Mouse (Mus musculus) forebrain, embryonic 12.5 days (tissue): Measurements from ENCODE around the gene Reps2. TPM values are rescaled to one million over a fixed set of nuclear protein-coding genes. Genes with fewer than 3 reads are reported as not detected.
A peak's percentile ranks its signal among the peaks of the same experiment; 100 is the strongest.

Experiments used
- ATAC-seq: fragments of 200-750 bp; cut with Nextera tagmentation; 2 replicates; pipeline ENCODE4 v1.8.0; 2017; ENCODE audit warnings: moderate TSS enrichment; ENCODE audit not compliant: low FRiP score
- H3K27ac ChIP-seq: fragments of 300-500 bp; sonication (generic); 2 replicates; pipeline ENCODE4 v1.5.1; 2016; ENCODE audit warnings: mild to moderate bottlenecking
- H3K27me3 ChIP-seq: fragments of 300-500 bp; sonication (generic); 2 replicates; pipeline ENCODE4 v1.6.1; 2016; ENCODE audit warnings: mild to moderate bottlenecking
- H3K36me3 ChIP-seq: fragments of 300-500 bp; sonication (generic); replicated peaks from 2 replicates; pipeline ENCODE4 v1.6.1; 2016; ENCODE audit warnings: mild to moderate bottlenecking
- H3K4me1 ChIP-seq: fragments of 300-500 bp; sonication (generic); 2 replicates; pipeline ENCODE4 v1.6.1; 2016
- H3K4me2 ChIP-seq: fragments of 300-500 bp; sonication (generic); 2 replicates; pipeline ENCODE4 v1.6.1; 2016; ENCODE audit warnings: mild to moderate bottlenecking, moderate library complexity
- H3K4me3 ChIP-seq: fragments of 300-500 bp; sonication (generic); replicated peaks from 2 replicates; pipeline ENCODE4 v1.5.1; 2016; ENCODE audit warnings: mild to moderate bottlenecking
- H3K9ac ChIP-seq: fragments of 300-500 bp; sonication (generic); 2 replicates; pipeline ENCODE4 v1.6.1; 2016; ENCODE audit warnings: mild to moderate bottlenecking
- H3K9me3 ChIP-seq: fragments of 300-500 bp; sonication (generic); 2 replicates; pipeline ENCODE4 v1.6.1; 2016
- WGBS: fragments of 180-500 bp; shearing (Covaris S2); methylation state at CpG from one replicate; pipeline ENCODE4 v1.1.7; 2016; 5-methylcytosine and 5-hydroxymethylcytosine counted together
- polyA plus RNA-seq: library from polyadenylated mRNA; unstranded; fragments of >200 nt; fragmentation: Nextera tagmentation; extraction: Ambion mirVana; gene quantifications from 2 replicates; pipeline ENCODE4 v1.2.1, GENCODE M21; 2016

Reps2 gene
- polyA plus RNA-seq, 1 experiment from 2014 or later, result 1.5 TPM

GRCm38 (mm10) chrX:162453821-162454402 lies 189.5 kb downstream of the Reps2 start:
- Histone ChIP-seq H3K9me3 (no peaks in the 10 kb centered on the region), H3K4me1 (no peaks in the 10 kb centered on the region), H3K9ac (no peak overlapping the region), H3K36me3 (no peaks in the 10 kb centered on the region), H3K27me3 (peaks cover 25% of the 10 kb centered on the region), H3K27ac (no peak overlapping the region), H3K4me3 (no peak overlapping the region), H3K4me2 (no peak overlapping the region)
- no peak for ATAC-seq
- WGBS, result 67% methylated on average over 7 of the region's 7 CpGs

DNA sequence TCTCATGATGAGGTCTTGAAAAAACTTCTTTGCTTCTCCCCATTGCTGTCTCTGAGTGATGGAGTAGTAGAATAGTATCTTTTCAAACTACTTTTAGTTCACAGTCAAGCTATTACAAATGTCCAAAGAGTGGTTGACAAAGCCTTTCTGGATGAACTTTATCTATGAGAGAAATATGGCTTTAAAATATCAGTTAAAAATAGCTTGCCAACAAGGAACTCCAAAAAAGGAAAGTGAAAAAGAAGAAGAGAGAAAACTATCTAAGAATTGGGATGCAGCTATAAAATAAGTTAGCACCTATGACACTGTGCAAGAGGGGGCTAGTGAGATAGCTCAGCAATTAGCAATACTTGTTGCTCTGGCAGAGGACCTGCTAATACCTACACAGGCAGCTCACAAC lies 190.8 kb downstream of the Reps2 start:
- Histone ChIP-seq H3K27ac (no peak overlapping the region), H3K36me3 (no peaks in the 10 kb centered on the region), H3K4me2 (no peak overlapping the region), H3K4me3 (no peak overlapping the region), H3K9ac (no peak overlapping the region), H3K4me1 (no peaks in the 10 kb centered on the region), H3K9me3 (no peaks in the 10 kb centered on the region), H3K27me3 (peaks cover 22% of the 10 kb centered on the region)
- ATAC-seq, result no peak

DNA sequence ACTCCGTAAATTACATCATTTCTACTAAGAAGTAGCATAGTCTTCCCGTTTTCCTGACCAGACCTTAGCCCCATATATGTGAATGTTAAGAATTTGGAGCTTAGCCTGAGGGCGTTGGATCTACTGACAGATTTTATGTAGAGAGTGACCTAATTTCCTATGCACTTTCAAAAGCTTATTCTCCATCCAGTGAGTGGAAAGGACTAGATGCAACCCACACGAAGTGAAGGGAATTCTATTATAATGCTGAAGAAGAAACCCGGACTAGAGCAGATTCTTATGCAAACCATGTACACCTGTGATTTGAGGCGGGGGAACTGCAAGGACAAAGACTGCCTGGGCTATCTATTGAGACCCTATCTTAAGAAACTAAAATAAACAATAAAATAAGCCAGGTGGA lies 195.5 kb downstream of the Reps2 start:
- H3K27ac ChIP-seq, result no peak overlapping the region
- H3K9me3 ChIP-seq, result no peaks in the 10 kb centered on the region
- H3K9ac ChIP-seq, result no peak overlapping the region
- H3K36me3 ChIP-seq, result no peaks in the 10 kb centered on the region
- peaks cover 44% of the 10 kb centered on the region for H3K27me3 ChIP-seq
- WGBS, result 72% methylated on average over 6 of the region's 6 CpGs
- no peaks in the 10 kb centered on the region for H3K4me1 ChIP-seq
- no peak overlapping the region for H3K4me2 ChIP-seq
- no peak for ATAC-seq
- no peak overlapping the region for H3K4me3 ChIP-seq

GRCm38 (mm10) chrX:162446678-162447318 lies 196.7 kb downstream of the Reps2 start:
- H3K36me3 ChIP-seq, result no peaks in the 10 kb centered on the region
- H3K9ac ChIP-seq, result no peak overlapping the region
- no peak overlapping the region for H3K27ac ChIP-seq
- H3K9me3 ChIP-seq, result no peaks in the 10 kb centered on the region
- H3K27me3 ChIP-seq, result peaks cover 47% of the 10 kb centered on the region
- ATAC-seq, result no peak
- no peaks in the 10 kb centered on the region for H3K4me1 ChIP-seq
- H3K4me3 ChIP-seq, result no peak overlapping the region
- 89% methylated on average over 2 of the region's 2 CpGs for WGBS
- no peak overlapping the region for H3K4me2 ChIP-seq

- no peak overlapping the region for H3K27ac ChIP-seq
- H3K27me3 ChIP-seq, result peaks cover 52% of the 10 kb centered on the region
- no peaks in the 10 kb centered on the region for H3K36me3 ChIP-seq
- no peak overlapping the region for H3K9ac ChIP-seq
- H3K4me2 ChIP-seq, result no peak overlapping the region
- no peaks in the 10 kb centered on the region for H3K9me3 ChIP-seq
- H3K4me3 ChIP-seq, result no peak overlapping the region
- ATAC-seq, result no peak
- H3K4me1 ChIP-seq, result no peaks in the 10 kb centered on the region
- WGBS, result 87% methylated on average over 1 of the region's 1 CpGs
Measured at GRCm38 (mm10) chrX:162443387-162443786, 200.1 kb downstream of the Reps2 start.

- 22% methylated on average over 1 of the region's 1 CpGs for WGBS
- Histone ChIP-seq H3K27ac (no peak overlapping the region), H3K27me3 (peaks cover 57% of the 10 kb centered on the region), H3K4me2 (no peak overlapping the region), H3K36me3 (no peaks in the 10 kb centered on the region), H3K9ac (no peak overlapping the region), H3K9me3 (no peaks in the 10 kb centered on the region), H3K4me1 (no peaks in the 10 kb centered on the region), H3K4me3 (no peak overlapping the region)
- no peak for ATAC-seq
Measured at GRCm38 (mm10) chrX:162442970-162443369, 200.5 kb downstream of the Reps2 start.

GRCm38 (mm10) chrX:162432776-162433543 lies 210.5 kb downstream of the Reps2 start:
- Histone ChIP-seq H3K4me3 (no peak overlapping the region), H3K27me3 (peaks cover 9% of the 10 kb centered on the region), H3K4me1 (no peaks in the 10 kb centered on the region), H3K9me3 (no peaks in the 10 kb centered on the region), H3K9ac (no peak overlapping the region), H3K36me3 (no peaks in the 10 kb centered on the region), H3K27ac (no peak overlapping the region), H3K4me2 (no peak overlapping the region)
- ATAC-seq, result no peak
- 85% methylated on average over 5 of the region's 5 CpGs for WGBS

GRCm38 (mm10) chrX:162427698-162428097 lies 215.8 kb downstream of the Reps2 start:
- Histone ChIP-seq H3K4me2 (no peak overlapping the region), H3K9ac (no peak overlapping the region), H3K4me1 (no peaks in the 10 kb centered on the region), H3K27me3 (no peaks in the 10 kb centered on the region; the same call in 1 of the 2 replicates), H3K9me3 (no peaks in the 10 kb centered on the region), H3K36me3 (no peaks in the 10 kb centered on the region), H3K27ac (no peak overlapping the region), H3K4me3 (no peak overlapping the region)
- WGBS, result 95% methylated on average over 2 of the region's 3 CpGs
- no peak for ATAC-seq

GRCm38 (mm10) chrX:162419431-162419830 lies 224.0 kb downstream of the Reps2 start:
- Histone ChIP-seq H3K36me3 (no peaks in the 10 kb centered on the region), H3K27ac (no peak overlapping the region), H3K4me3 (no peak overlapping the region), H3K27me3 (peaks cover 9% of the 10 kb centered on the region; the same call in 1 of the 2 replicates), H3K9ac (no peak overlapping the region), H3K9me3 (no peaks in the 10 kb centered on the region), H3K4me1 (no peaks in the 10 kb centered on the region), H3K4me2 (no peak overlapping the region)
- WGBS, result 87% methylated on average over 3 of the region's 3 CpGs
- no peak for ATAC-seq

GRCm38 (mm10) chrX:162413124-162413523 lies 230.3 kb downstream of the Reps2 start:
- Histone ChIP-seq H3K27me3 (peaks cover 24% of the 10 kb centered on the region), H3K4me1 (no peaks in the 10 kb centered on the region), H3K27ac (no peak overlapping the region), H3K4me3 (no peak overlapping the region), H3K36me3 (no peaks in the 10 kb centered on the region), H3K4me2 (no peak overlapping the region), H3K9ac (no peak overlapping the region), H3K9me3 (no peaks in the 10 kb centered on the region)
- ATAC-seq, result no peak
- 87% methylated on average over 2 of the region's 2 CpGs for WGBS

DNA sequence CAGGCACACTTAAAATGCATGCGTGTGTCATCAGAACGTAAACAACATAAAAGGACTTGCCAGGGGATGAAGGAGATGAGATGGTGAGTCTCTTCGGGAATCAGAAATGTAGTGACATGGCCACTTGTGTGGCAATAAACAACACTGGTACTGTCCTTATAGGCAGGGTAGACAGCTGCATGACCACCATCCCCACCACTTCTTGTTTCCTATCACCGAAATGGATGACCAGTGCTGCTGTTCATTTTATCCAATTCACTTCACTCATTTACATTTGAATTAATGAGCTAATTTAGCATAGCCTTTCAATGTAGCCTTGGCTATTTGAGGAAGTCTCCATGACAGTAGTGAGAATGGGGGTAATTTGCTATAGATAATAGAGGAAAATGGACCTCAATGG lies 236.2 kb downstream of the Reps2 start:
- Histone ChIP-seq H3K9ac (no peak overlapping the region), H3K9me3 (no peaks in the 10 kb centered on the region), H3K36me3 (no peaks in the 10 kb centered on the region), H3K4me1 (no peaks in the 10 kb centered on the region), H3K4me2 (no peak overlapping the region), H3K4me3 (no peak overlapping the region), H3K27ac (no peak overlapping the region), H3K27me3 (peaks cover 32% of the 10 kb centered on the region)
- 0 out of 2 replicates have a peak, but pooled peaks have one; percentile 23 for ATAC-seq
- WGBS, result 66% methylated on average over 4 of the region's 4 CpGs

- no peaks in the 10 kb centered on the region for H3K4me1 ChIP-seq
- H3K4me2 ChIP-seq, result no peak overlapping the region
- no peak overlapping the region for H3K4me3 ChIP-seq
- peaks cover 36% of the 10 kb centered on the region for H3K27me3 ChIP-seq
- WGBS, result 71% methylated on average over 3 of the region's 3 CpGs
- no peak overlapping the region for H3K9ac ChIP-seq
- no peak overlapping the region for H3K27ac ChIP-seq
- H3K36me3 ChIP-seq, result no peaks in the 10 kb centered on the region
- no peak for ATAC-seq
- no peaks in the 10 kb centered on the region for H3K9me3 ChIP-seq
Measured at GRCm38 (mm10) chrX:162402487-162402886, 241.0 kb downstream of the Reps2 start.
